Mouse (Mus musculus) Muller cell, postnatal 12 days (primary cell): ENCODE results near the gene Nog.

ENCODE experiments used
- DNase-seq: peaks from one replicate; pipeline ENCODE4 v3.0.0-alpha.2; 2015; ENCODE audit errors: inconsistent ontology term

Nog gene

GRCm38 (mm10) chr11:89267520-89267919 lies 34.6 kb downstream of the Nog start:
- DNase-seq = no peak

GRCm38 (mm10) chr11:89265080-89265479 lies 37.1 kb downstream of the Nog start:
- no peak for DNase-seq

DNA sequence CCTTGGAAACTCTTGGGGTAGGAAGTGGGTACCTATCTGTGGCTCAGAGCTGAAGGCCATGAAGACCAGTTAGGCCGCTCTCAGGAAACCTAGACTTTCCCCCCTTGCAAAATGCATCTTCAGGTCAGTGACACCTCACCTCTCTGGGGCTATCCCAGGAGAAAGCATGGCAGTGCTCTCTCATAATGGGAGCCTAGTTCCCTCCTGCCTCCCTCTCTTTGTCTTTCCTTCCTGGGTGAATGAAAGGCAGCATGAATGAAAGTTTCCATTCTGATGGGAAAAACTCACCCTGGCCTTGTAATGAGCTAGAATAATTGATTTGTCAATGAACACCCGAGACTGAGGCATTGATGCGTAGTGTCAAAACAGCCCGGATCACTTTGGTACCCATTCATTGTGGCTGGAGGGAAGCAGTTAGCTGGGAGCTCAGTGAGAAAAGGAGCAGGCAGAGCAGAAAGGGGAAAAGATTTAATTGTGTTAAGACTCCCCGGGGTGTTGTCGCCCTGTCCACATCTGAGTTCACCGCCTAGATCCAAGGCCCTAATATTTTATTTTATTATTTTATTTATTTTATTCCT lies 42.7 kb downstream of the Nog start:
- DNase-seq = no peak

DNA sequence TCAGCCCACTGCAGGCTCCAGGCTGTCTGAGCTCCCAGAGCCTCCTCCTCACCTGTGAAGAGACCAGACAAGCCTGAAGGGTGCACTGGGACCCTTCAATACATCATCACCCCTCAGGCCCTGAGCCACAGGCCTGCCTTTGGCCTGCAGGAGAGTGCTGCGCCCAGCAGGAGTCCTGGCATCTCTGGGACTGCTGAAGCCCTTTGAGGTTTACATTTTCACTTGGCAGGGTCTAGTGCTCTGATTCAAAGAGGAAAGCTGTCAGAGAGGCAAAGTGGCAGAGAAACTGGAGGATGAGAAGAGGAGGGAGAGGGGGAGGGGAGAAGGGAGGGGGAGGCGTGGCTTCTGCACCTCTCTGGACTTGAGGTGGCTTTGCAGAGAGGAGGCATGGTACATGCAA lies 44.2 kb downstream of the Nog start:
- DNase-seq = peak; percentile 10

DNA sequence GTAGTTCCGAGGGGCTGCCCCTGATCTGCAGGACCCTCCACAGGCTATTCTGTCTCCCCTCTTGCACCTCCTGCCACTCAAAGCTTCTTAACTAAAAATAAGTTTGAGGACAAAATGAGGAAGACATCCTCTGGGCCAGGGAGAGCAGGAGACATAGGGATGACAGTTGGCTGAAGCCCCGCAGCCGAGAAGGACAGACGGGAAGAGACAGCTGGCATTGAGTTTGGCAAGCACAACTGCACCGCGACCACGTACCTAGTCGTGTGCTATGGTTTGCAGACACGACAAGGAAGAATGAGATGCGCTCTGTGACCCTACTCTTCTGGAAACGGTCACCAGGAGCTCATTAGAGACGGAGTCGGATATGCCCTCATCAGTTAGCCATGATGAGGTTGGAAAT lies 48.2 kb downstream of the Nog start:
- no peak for DNase-seq
